Mouse (Mus musculus): ENCODE measurements around the gene Ankrd53.

DNA sequence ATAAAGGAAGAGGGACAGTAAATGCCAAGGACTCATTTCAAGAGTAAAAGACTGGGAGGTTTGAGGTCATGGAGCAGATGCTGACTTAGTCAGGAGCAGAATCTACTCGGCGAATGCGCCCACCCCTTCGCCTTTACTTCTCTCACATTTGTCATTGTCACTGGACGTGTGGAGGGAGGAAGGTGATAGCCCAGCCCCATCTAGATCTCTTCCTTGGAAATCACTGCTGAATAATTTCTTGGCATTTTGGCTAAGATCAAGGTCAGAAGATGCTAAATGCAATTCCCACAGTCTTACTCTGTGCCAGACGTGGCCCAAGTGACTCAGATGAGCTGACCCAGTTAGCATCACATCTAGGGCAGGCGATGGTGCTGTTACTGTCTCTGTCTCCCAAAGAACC lies 15.9 kb downstream of the Ankrd53 start:
- TF ChIP-seq CTCF (IDR thresholded peaks at IDR 0.05; ENCODE audit: control insufficient read depth, insufficient read depth, low read length) (no peak), POLR2A (IDR thresholded peaks at IDR 0.05; ENCODE audit: borderline replicate concordance, control insufficient read depth, low read depth, low read length) (no peak)

Measured in bone marrow, adult 2 months (tissue).